Mouse (Mus musculus) gastrocnemius, adult 8-10 months (tissue): ENCODE results near the gene Fgf8. TPM values are rescaled to one million over a fixed set of nuclear protein-coding genes. Genes with fewer than 3 reads are reported as not detected.

Experiments
- DNase-seq, 2 experiments: peaks; one replicate each; pipeline ENCODE4 v3.0.0; 2022; ENCODE audit warnings: low spot score in 2 of 2
- total RNA-seq, 4 experiments: library from RNA; stranded (reverse); gene quantifications; 2 replicates each; pipeline ENCODE4 v1.2.4; 2022

The Fgf8 gene
- total RNA-seq, 4 experiments from 2014 or later = not detected

DNA sequence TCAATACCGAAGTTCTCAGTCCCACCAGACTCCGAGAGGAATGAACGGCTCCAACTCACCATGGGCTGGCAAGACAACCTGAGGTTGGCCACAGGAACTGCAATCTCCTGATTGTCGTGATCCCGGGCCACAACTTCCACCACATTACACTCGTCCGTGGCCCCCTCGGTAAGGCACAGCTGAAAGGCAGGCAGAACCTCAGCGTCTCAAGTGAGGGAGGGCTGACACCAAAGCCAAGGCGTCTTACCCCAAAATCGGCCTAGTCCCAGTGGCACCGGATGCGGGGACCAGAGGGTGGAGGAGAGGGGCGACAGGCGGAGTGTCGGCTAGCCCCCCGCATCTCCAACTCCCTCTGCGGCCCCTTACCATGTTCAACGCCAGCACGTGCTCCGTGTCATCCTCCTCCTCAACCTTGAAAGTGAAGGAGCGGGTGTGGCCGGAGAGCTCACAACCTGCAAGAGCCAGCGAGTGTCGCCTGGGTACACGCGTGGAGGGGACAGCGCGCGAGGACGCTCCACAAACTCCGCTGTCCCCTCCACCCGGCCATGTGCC lies 6.1 kb upstream of the Fgf8 start:
- DNase-seq = no peak

DNA sequence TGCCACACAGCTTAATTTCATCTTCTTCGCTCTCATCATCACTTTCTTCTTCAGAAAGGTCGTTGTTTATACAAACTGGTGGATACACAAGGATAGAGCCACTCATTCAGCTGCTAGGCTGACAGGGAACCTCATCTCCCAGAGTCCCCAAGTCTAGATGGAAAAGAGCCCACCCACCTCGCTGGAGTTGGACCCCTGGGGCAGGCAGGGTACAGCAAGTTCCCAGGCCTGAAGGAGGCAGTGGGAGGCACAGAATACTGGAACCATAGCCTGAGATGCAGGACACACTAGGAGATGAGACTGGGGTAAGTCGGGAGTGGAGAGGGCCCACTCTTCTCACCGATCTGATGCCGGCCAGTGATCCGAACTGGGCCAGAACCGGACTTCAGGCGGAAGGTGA lies 5.5 kb upstream of the Fgf8 start:
- DNase-seq = no peak

GRCm38 (mm10) chr19:45747028-45747867 lies 4.5 kb upstream of the Fgf8 start:
- DNase-seq = peak; percentile 77 to 81

DNA sequence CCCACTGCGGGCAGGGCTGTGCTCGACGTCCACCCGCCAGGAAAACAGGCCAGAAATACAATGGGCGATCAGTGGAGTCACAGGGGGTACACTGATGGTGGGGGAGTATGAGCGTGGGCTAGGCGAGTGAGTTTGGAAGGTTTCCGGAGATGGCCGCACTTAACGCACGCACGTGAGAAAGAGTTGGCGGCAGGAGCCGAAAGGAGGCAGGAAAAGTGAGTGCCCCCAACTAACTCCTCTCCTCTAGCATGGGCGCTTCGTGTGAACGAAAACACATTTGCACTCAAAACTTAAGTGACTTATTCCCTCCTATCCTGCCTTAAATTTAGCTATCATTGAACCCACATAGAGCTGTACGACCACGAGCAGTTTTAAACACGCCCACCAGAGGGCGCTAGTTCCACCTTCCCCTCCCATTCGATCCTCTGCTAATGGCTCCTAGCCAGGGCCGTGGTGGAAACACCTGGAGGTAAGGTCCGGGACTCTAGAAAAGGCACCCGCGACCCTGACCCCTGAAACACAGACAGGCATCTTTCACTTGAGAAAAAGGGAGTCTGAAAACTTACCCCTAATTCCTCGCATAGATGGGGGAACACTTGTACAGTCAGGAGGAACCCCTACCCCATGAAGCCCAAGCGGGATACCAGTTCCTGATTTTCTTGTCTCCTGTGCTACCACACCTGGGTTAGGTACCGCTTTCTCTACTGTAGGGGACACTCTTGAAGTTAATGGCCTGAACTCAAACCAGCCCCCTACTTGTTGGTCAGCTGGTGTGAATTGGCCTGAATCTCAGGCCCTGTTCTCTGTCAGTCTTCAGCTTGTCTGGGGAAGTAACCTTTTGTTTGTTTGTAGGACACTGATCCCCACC lies 3.7 kb upstream of the Fgf8 start:
- DNase-seq = peak; percentile 54 to 62

DNA sequence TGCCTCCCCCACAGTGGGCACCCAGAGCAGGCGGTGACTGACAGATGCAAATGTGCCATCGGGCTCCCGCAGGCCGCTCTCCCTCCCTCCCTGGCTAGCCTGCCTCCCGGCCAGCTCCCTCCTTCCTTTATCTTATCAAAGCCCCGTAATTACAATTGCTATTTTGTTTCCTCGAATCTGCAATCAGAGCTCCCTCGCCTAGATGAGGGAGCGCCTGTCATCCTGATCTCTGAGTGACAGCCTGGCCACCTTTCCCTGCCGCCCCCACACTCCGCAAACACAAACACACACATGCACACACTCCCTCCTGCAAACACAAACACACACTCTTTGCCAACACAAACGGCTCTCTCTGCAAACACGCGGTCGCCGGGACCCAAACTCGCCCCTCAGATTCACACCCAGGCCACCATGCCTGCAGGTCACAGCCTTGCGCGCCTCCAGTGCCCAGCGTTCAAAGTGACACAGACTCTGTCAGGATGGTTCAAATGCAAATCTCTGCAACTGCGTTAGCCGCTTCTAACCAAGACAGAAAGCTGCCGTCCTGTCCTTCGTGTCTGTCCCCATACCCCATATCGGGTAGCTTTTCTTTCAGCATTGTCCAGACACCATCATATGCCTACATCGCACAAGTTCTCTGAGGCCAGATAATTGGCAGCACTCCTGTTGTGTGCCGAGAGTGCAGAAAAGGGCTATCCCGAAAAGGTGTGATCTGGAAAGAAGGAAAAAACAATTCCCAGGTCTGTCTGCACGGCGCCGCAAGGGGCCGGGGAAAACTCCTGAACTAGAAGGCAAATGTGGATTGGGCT lies 2.8 kb upstream of the Fgf8 start:
- no peak for DNase-seq

- no peak for DNase-seq
Measured at GRCm38 (mm10) chr19:45743619-45744018, 904 bp upstream of the Fgf8 start.

DNA sequence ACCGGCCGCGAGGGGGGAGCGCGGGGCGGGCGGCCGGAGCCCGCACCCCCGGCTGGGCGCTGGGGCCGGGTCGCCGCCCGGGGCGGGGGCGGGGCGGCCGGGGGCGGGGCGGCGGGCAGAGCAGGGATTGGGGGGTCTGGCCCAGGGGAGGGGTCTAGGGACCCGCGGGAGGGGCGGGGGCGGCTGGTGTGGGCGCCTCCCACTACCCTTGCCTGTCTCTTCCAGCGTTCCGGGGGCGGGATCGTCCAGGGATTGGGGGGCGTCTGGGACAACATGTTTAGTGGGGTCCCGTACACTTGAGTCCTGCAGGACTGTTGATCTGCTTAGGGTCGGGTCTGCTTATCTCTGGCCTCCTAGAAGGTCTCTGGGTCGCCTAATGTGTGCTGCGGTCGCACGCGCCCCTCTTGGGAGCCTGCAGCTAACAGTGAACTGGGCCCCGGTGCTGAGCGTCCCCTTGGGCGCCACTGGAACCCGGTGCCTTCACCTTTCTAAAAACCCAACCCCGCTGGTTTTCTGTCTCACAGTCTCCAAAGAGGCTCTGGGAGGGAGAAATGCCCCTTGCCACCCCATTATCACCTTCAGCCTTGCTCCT lies 365 bp upstream of the Fgf8 start:
- DNase-seq = no peak

DNA sequence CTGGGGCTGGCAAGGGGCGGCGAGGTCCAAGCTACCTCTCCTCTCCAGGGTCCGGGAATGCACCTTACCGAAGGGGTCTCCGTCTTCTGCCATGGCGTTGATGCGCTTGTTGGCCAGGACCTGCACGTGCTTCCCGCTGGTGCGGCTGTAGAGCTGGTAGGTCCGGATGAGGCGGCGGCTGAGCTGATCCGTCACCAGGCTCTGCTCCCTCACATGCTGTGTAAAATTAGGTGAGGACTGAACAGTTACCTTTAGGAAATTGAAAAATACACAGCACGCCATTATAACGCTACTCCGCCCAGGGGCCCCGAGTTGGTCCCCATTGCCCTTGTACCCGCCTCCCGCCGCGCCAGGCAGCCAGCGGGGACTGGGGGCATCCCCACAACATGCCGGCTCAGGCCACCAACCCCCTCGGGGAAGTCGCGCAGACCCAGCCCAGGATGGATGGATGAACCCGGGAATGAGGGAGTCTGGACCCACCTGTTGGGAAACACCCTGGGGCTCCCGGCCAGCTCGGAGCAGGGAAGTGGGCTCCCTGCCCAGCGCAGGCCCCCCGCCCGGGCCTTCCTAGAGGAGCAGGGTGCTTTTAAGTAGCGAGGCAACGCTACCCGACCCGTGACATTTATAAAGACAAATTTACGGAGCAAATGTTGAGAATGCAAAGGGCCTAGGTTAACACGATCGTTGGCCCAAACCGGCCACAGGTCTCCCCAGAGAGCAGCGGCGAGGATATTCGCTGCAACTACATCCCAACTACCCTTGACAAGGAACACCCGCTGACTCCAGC lies 1.1 kb downstream of the Fgf8 start:
- no peak for DNase-seq

GRCm38 (mm10) chr19:45740817-45741216 lies 1.9 kb downstream of the Fgf8 start:
- DNase-seq = no peak

DNA sequence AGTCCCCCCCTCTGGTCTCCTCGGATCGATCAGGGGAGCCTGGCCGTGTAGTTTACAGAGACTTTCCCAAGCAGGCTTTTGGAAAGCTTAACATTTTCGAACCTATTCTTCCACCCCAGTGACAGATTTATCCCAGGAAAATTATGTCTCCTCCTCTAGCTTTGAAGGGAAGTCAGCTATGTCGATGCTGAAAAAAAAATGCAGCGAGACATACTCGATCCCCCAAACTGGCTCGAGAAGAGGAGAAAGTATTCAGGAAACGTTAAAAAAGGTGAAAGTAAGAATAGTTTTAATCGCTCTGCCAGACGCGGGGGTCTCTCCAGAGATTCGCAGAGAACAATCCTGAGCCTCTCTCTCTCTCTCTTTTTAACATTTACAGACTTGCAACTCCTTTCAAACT lies 2.5 kb downstream of the Fgf8 start:
- no peak for DNase-seq

DNA sequence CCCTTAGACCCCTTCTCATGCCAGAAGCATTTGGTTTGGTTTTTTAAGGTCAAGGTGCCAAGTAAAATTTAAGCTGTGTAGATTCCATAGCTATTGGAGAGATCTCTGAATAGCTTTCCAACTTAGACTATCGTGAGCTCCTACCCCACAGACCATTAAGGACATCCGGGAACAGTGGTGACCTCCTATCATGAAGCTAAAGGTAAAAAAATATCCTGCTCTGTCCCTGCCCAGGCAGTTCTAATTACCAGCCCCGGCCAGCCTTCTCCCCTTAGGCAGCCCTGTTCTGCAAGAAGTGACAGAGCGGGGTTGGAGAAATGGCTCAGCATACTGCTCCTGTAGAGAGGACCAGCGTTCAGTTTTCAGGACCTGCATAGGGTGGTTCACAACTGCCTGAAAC lies 4.2 kb downstream of the Fgf8 start:
- DNase-seq = no peak

DNA sequence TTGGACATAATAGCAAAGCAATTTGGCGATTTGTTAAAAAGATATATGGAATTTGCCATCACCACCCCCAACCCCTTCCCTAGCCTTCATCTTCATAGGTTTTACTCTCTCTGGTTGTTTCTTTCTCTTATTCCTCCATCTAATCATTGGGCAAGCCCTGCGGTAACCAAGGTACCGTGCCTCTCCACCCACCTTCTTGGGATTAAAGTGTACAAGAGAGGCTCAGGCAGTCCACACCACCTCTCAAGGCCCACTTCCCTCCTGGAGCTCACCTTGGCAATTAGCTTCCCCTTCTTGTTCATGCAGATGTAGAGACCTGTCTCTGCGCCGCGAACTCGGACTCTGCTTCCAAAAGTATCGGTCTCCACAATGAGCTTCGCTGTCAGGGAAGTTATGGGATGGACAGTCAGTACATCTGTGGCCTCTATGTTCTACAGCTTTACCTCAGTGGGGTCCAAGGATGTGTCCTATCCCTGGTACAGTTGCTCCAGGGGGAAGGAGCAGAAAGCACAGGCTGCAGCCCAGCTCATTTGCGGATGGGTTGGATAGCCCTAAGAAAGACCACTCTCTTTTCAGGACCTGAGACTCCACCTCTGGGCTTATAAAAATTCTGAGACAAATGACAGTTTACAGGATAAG lies 4.8 kb downstream of the Fgf8 start:
- DNase-seq = no peak

DNA sequence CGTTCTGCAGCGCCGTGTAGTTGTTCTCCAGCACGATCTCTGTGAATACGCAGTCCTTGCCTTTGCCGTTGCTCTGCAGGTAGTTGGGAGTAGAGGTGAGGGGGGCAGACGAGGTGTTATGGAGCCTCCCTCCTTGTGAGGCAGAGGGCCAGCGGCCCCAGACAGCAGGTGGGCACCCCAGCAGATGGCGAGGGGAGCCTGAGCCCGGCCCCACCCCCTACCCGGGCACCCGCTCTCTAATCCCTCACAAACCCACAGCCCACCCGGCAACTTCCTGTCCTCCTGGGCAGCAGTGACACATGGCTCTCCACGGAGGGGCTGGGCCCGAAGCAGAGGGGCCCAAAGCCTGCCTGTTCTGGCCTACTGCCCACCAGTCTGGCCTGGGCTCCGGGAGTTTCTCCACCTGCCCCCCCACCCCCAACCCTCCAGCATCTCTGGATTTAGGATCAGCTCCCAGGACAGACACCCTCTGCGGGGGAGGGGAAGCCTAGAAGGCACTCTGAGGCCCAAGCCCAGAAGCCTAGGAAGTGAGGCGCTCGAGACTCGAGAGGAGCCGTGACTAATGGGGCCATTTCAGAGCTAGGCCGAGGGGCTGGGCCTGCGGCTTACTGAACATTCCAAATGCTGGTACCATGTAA lies 5.4 kb downstream of the Fgf8 start:
- no peak for DNase-seq

GRCm38 (mm10) chr19:45736855-45737207 lies 5.9 kb downstream of the Fgf8 start:
- DNase-seq = no peak

DNA sequence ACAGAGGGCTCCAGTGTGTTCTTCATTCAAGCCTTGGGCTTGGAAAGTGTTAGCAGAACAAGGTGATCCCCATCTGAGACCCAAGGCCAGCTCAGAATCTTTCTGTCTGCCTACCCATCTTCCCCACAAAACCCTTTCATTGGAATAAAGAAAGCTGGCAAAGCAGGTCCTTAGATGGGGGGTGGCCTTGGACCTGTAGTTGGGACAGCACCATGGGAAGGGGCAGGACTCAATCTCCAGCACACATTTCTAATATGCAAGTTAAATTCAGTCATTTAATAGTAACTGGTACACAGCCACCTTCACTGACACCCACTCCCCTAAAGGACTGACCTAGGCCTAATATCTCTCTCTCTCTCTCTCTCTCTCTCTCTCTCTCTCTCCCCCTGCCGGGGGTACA lies 6.5 kb downstream of the Fgf8 start:
- no peak for DNase-seq

DNA sequence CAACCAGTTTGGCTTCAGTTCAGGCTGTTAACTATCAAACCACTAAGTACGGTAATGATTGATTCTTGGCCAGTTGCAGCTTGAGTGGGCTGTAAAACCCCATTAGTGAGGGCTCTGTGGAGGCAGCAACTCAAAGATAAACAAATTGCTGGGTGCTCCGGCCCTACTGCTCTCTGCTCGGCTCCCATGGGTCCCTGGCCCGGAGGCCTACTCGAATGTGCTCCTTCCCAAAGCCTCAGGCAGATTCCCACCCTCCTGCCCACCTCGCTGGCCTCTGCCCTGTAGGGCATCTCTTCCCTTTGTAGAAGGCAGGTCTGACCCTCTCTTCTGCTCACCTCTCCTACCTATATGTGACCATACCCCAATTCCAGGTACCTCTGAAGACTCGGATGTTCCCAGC lies 8.0 kb downstream of the Fgf8 start:
- no peak for DNase-seq

DNA sequence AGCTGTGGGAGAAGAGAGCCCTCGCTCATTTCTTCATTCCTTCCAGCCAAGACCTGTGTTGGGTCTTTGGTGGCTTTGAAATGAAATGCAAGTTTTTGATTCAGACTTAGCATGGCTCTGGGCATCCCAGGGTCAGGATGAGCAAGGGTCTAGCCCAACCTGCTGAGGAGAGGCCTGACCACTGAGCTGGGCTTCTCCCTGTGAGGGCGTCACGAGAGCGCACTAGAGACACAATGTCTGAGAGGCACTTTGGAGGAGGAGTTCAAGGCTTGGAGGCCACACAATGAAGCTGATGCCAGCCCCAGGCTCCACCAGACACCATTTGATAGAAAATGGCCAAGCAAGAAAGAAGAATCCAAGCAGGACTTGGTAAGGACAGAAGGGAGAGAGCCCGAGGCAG lies 8.5 kb downstream of the Fgf8 start:
- no peak for DNase-seq

- DNase-seq = no peak
Measured at GRCm38 (mm10) chr19:45733564-45733963, 9.2 kb downstream of the Fgf8 start.

DNA sequence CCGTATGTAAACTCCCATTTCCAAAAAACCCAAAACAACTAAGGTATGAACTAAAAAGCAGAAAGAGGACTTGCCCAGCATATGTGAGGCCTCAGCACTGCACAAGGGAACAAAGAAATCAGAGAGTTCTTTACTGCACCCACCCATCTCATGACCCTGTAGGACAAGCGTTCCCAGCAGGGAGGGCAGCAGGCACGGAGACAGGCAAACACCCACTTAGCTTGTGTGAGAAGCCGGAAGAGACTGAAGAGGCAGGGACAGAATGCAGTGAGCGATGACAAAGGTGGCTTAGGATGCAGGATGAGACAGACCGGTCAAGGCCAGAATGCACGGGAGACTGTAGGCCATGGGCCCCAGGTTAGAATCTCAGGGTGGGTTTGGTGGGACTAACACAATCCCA lies 11.1 kb downstream of the Fgf8 start:
- no peak for DNase-seq
